Mouse (Mus musculus): ENCODE measurements around the gene Traf4.

DNA sequence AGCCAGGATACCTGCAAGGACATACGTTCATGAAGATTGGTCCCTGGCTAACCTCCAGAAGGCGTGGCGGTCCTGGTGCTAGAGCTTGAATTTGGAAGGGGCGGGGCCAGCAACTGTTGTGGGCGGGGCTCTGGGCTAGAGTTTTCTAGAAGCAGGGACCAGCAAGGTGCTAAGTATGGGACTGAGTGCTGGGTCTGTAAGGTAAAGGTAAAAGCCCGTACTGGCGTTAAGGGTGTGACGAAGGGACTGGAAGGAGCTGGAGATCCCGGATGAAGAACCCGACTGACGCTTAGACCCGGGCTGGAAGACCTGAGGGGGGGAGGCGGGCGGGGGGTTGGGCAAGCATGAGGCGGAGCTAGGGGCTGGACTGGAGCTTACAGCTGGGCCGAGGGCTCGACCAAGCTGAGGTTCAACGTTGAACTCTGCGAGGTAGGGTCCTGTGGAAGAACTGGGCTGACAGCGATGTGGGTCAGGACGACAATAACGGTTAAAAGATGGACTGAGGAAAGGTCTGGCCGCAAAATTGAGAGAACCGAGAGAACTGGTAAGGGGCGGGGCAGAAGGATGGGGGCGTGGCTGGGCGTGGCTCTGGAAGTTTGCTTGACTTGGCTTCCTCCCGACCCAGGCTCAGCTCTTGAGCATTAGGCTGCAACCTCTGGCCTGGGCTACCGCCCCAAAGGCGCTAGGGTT is 29.2 kb upstream of the Traf4 start:
- TF ChIP-seq CTCF (IDR thresholded peaks at IDR 0.05; ENCODE audit: insufficient read depth, low read depth, low read length) (no peak), POLR2A (IDR thresholded peaks at IDR 0.05; ENCODE audit: insufficient read depth, low read depth, low read length) (no peak)
